Mouse (Mus musculus) 3T3-L1 (cell line): ENCODE results near the gene Elp4.

Experiments used
- DNase-seq: peaks from one replicate; pipeline ENCODE4 v3.0.0-alpha.2; 2015; ENCODE audit warnings: low read depth, low spot score

Elp4 gene

GRCm38 (mm10) chr2:105730704-105731103 lies 173.7 kb downstream of the Elp4 start:
- no peak for DNase-seq

GRCm38 (mm10) chr2:105726657-105727056 lies 177.7 kb downstream of the Elp4 start:
- DNase-seq = no peak

- no peak for DNase-seq
Observed at GRCm38 (mm10) chr2:105715409-105716115, 188.8 kb downstream of the Elp4 start.

- no peak for DNase-seq
Observed at GRCm38 (mm10) chr2:105710511-105710910, 193.9 kb downstream of the Elp4 start.

GRCm38 (mm10) chr2:105709126-105709525 lies 195.2 kb downstream of the Elp4 start:
- DNase-seq = no peak

- no peak for DNase-seq
Observed at GRCm38 (mm10) chr2:105705320-105705719, 199.0 kb downstream of the Elp4 start.

- no peak for DNase-seq
Observed at GRCm38 (mm10) chr2:105702586-105702985, 201.8 kb downstream of the Elp4 start.

GRCm38 (mm10) chr2:105701781-105702180 lies 202.6 kb downstream of the Elp4 start:
- no peak for DNase-seq

- no peak for DNase-seq
Observed at GRCm38 (mm10) chr2:105698631-105699030, 205.7 kb downstream of the Elp4 start.

- DNase-seq = no peak
Observed at GRCm38 (mm10) chr2:105697741-105698140, 206.6 kb downstream of the Elp4 start.

- no peak for DNase-seq
Observed at GRCm38 (mm10) chr2:105691296-105691695, 213.1 kb downstream of the Elp4 start.

- DNase-seq = no peak
Observed at GRCm38 (mm10) chr2:105689771-105690639, 214.4 kb downstream of the Elp4 start.

- no peak for DNase-seq
Observed at GRCm38 (mm10) chr2:105689304-105689770, 215.0 kb downstream of the Elp4 start.

GRCm38 (mm10) chr2:105688436-105689303 lies 215.7 kb downstream of the Elp4 start:
- no peak for DNase-seq

GRCm38 (mm10) chr2:105688011-105688410 lies 216.4 kb downstream of the Elp4 start:
- no peak for DNase-seq

GRCm38 (mm10) chr2:105687317-105687991 lies 216.9 kb downstream of the Elp4 start:
- no peak for DNase-seq

- DNase-seq = no peak
Observed at GRCm38 (mm10) chr2:105686363-105687316, 217.7 kb downstream of the Elp4 start.

- DNase-seq = no peak
Observed at GRCm38 (mm10) chr2:105685651-105686050, 218.7 kb downstream of the Elp4 start.

- DNase-seq = no peak
Observed at GRCm38 (mm10) chr2:105684991-105685650, 219.2 kb downstream of the Elp4 start.
